Mouse (Mus musculus) neural tube, embryonic 14.5 days (tissue): ENCODE measurements around the gene Lrrc1. TPM values are rescaled to one million over a fixed set of nuclear protein-coding genes. Genes with fewer than 3 reads are reported as not detected.

ENCODE experiments used
- ATAC-seq: fragments of 200-750 bp; cut with Nextera tagmentation; 2 replicates; pipeline ENCODE4 v1.8.0; 2017; ENCODE audit warnings: low read depth, mild to moderate bottlenecking, moderate TSS enrichment, moderate library complexity
- H3K27ac ChIP-seq: fragments of 300-500 bp; sonication (generic); 2 replicates; pipeline ENCODE4 v1.5.1; 2014; ENCODE audit warnings: low read depth, mild to moderate bottlenecking, control low read depth, low read length, moderate library complexity, mixed read lengths
- H3K27me3 ChIP-seq: fragments of 300-500 bp; sonication (generic); 2 replicates; pipeline ENCODE4 v1.6.1; 2014; ENCODE audit warnings: low read length; ENCODE audit not compliant: control insufficient read depth, insufficient read depth
- H3K36me3 ChIP-seq: fragments of 300-500 bp; sonication (generic); 2 replicates; pipeline ENCODE4 v1.6.1; 2014; ENCODE audit warnings: low read length, mixed read lengths; ENCODE audit not compliant: control insufficient read depth, insufficient read depth
- H3K4me1 ChIP-seq: fragments of 300-500 bp; sonication (generic); 2 replicates; pipeline ENCODE4 v1.6.1; 2014; ENCODE audit warnings: low read length; ENCODE audit not compliant: control insufficient read depth, insufficient read depth
- H3K4me2 ChIP-seq: fragments of 300-500 bp; sonication (generic); 2 replicates; pipeline ENCODE4 v1.6.1; 2014; ENCODE audit warnings: mild to moderate bottlenecking, low read depth, low read length, control low read depth
- H3K4me3 ChIP-seq: fragments of 300-500 bp; sonication (generic); 2 replicates; pipeline ENCODE4 v1.5.1; 2014; ENCODE audit warnings: low read depth, low read length, control low read depth, mixed read lengths
- H3K9ac ChIP-seq: fragments of 300-500 bp; sonication (generic); replicated peaks from 2 replicates; pipeline ENCODE4 v1.6.1; 2014; ENCODE audit warnings: low read depth, mild to moderate bottlenecking, control low read depth, low read length, mixed read lengths
- H3K9me3 ChIP-seq: fragments of 300-500 bp; sonication (generic); 2 replicates; pipeline ENCODE4 v1.6.1; 2016; ENCODE audit warnings: low read length; ENCODE audit not compliant: control insufficient read depth
- WGBS: fragments of 180-500 bp; shearing (Covaris S2); extraction: QIAGEN DNeasy Blood & Tissue Kit; methylation state at CpG from one replicate; pipeline ENCODE4 v1.1.7; 2014; 5-methylcytosine and 5-hydroxymethylcytosine counted together
- polyA plus RNA-seq: library from polyadenylated mRNA; unstranded; fragments of >200 nt; fragmentation: Nextera tagmentation; extraction: Ambion mirVana; gene quantifications from 2 replicates; pipeline ENCODE4 v1.2.1, GENCODE M21; 2014

Gene Lrrc1
- polyA plus RNA-seq, 1 experiment from 2014 or later, result 7.9 TPM

GRCm38 (mm10) chr9:77536286-77536685 is 8.4 kb downstream of the Lrrc1 start:
- H3K4me1 ChIP-seq, result peaks cover 5% of the 10 kb centered on the region; the same call in 1 of the 2 replicates
- H3K36me3 ChIP-seq, result no peaks in the 10 kb centered on the region
- no peak overlapping the region for H3K9ac ChIP-seq
- no peak overlapping the region for H3K4me3 ChIP-seq
- H3K27me3 ChIP-seq, result no peaks in the 10 kb centered on the region
- no peak for ATAC-seq
- no peak overlapping the region for H3K27ac ChIP-seq
- 79% methylated on average over 6 of the region's 6 CpGs for WGBS
- H3K9me3 ChIP-seq, result no peaks in the 10 kb centered on the region
- no peak overlapping the region for H3K4me2 ChIP-seq

DNA sequence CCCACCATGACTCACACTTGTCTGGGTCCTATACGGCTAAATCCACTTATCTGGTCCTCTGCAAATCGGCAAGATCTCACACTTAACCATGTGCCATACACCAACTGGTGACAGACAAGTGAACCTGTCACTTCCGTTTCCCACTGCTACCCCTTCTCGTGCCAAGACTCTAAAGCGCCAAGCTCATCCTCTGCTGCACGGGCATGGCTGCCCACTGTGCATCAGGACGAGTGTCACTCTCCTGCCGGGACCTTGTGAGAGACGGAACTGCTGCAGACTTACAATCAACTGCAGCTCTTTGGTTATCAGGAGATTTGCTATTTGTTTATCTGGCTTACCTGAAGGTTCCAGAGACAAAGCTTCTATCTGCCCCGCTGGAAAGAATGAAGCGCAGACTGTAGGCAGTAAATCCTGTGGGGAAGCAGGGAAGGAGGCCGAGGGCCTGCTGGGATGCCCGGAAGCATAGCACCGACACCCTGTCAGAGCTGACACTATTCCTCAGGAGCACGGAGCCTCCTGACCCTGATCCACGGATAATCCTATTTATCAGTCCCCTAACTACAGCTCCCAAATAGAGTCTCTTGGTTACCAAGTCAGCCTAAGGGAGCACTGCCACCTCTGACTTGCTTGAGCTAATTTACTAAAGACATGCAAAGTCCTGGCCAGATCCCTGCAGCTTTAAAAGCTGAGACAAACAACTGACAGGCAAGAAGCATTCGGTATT is 9.5 kb downstream of the Lrrc1 start:
- 32% methylated on average over 17 of the region's 17 CpGs for WGBS

DNA sequence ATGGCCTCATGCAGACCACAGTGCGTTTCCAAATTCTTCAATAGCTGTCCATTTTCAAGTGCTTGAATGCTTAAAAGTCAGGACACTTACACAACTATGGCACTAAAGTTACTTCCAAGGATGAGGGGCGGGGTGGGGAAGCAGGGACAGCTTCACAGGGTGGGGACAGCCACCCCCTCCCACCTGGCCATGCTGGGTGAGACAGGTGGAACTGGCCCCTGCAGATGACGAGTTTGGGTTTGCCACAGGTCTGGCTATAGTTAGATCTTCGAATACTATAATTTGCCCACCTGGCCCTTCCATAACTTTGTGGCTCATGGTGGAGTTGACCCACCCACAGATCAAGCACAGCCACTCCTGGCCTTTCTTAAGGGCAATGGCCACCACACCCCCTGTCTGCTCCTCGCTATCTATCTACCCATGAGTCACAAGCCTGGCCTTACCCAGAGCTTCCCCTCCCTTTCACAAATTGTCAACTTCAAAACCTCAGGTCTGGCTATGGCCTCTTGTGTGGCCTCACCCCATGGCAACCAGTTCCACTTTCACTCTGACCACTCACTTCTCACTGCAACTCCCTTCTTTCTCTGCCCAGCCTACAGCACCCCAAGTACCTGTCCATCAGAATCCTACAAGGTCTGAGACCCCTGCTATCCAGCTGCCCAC is 16.2 kb downstream of the Lrrc1 start:
- WGBS, result 81% methylated on average over 5 of the region's 5 CpGs
- no peaks in the 10 kb centered on the region for H3K9me3 ChIP-seq
- H3K4me1 ChIP-seq, result no peaks in the 10 kb centered on the region
- H3K27me3 ChIP-seq, result no peaks in the 10 kb centered on the region
- no peak overlapping the region for H3K9ac ChIP-seq
- no peak overlapping the region for H3K4me3 ChIP-seq
- H3K4me2 ChIP-seq, result no peak overlapping the region
- no peaks in the 10 kb centered on the region for H3K36me3 ChIP-seq
- no peak overlapping the region for H3K27ac ChIP-seq
- no peak for ATAC-seq

More for the DNA sequence above, 9.5 kb downstream of the Lrrc1 start:
- no peaks in the 10 kb centered on the region for H3K27me3 ChIP-seq
- H3K9me3 ChIP-seq, result no peaks in the 10 kb centered on the region
- no peaks in the 10 kb centered on the region for H3K36me3 ChIP-seq
- H3K9ac ChIP-seq, result no peak overlapping the region
- H3K4me3 ChIP-seq, result no peak overlapping the region
- peaks cover 5% of the 10 kb centered on the region; the same call in 1 of the 2 replicates for H3K4me1 ChIP-seq
- no peak overlapping the region for H3K27ac ChIP-seq
- no peak overlapping the region; the same call in 1 of the 2 replicates for H3K4me2 ChIP-seq
- peak; percentile 55; the same call in 1 of the 2 replicates for ATAC-seq

GRCm38 (mm10) chr9:77527170-77527569 is 17.5 kb downstream of the Lrrc1 start:
- Histone ChIP-seq H3K9me3 (no peaks in the 10 kb centered on the region), H3K9ac (no peak overlapping the region), H3K36me3 (no peaks in the 10 kb centered on the region), H3K4me3 (no peak overlapping the region), H3K27me3 (no peaks in the 10 kb centered on the region), H3K27ac (no peak overlapping the region), H3K4me2 (no peak overlapping the region), H3K4me1 (no peaks in the 10 kb centered on the region)
- WGBS, result 88% methylated on average over 6 of the region's 6 CpGs
- no peak for ATAC-seq

GRCm38 (mm10) chr9:77526715-77527114 is 18.0 kb downstream of the Lrrc1 start:
- ATAC-seq, result no peak

GRCm38 (mm10) chr9:77525595-77526295 is 18.9 kb downstream of the Lrrc1 start:
- Histone ChIP-seq H3K9ac (no peak overlapping the region), H3K4me3 (no peak overlapping the region), H3K4me2 (no peak overlapping the region), H3K4me1 (no peaks in the 10 kb centered on the region), H3K27ac (no peak overlapping the region), H3K9me3 (no peaks in the 10 kb centered on the region), H3K36me3 (no peaks in the 10 kb centered on the region), H3K27me3 (no peaks in the 10 kb centered on the region)
- 78% methylated on average over 16 of the region's 16 CpGs for WGBS
- no peak for ATAC-seq

More at GRCm38 (mm10) chr9:77526715-77527114, 18.0 kb downstream of the Lrrc1 start:
- no peak overlapping the region for H3K9ac ChIP-seq
- H3K27ac ChIP-seq, result no peak overlapping the region
- WGBS, result 60% methylated on average over 2 of the region's 2 CpGs
- no peaks in the 10 kb centered on the region for H3K9me3 ChIP-seq
- no peaks in the 10 kb centered on the region for H3K4me1 ChIP-seq
- no peaks in the 10 kb centered on the region for H3K27me3 ChIP-seq
- no peak overlapping the region for H3K4me2 ChIP-seq
- no peak overlapping the region for H3K4me3 ChIP-seq
- H3K36me3 ChIP-seq, result no peaks in the 10 kb centered on the region

GRCm38 (mm10) chr9:77523793-77524192 is 20.9 kb downstream of the Lrrc1 start:
- WGBS, result 92% methylated on average over 4 of the region's 4 CpGs
- no peaks in the 10 kb centered on the region for H3K36me3 ChIP-seq
- no peak for ATAC-seq

DNA sequence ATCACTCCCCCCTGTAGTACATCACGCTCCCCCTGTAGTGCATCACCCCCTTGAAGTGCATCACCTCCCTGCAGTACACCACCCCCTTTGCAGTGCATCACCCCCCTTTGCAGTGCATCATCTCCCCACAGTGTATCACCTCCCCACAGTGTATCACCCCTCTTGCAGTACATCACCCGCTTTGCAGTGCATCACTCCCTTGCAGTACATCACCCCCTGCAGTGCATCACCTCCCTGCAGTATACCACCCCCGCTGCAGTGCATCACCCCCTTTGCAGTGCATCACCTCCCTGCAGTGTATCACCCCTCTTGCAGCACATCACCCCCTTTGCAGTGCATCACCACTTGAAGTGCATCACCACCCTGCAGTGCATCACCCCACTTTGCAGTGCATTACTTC is 22.2 kb downstream of the Lrrc1 start:
- Histone ChIP-seq H3K36me3 (no peaks in the 10 kb centered on the region), H3K4me3 (no peak overlapping the region)

More at GRCm38 (mm10) chr9:77523793-77524192, 20.9 kb downstream of the Lrrc1 start:
- Histone ChIP-seq H3K4me2 (no peak overlapping the region), H3K9me3 (no peaks in the 10 kb centered on the region), H3K4me3 (no peak overlapping the region), H3K9ac (no peak overlapping the region), H3K4me1 (no peaks in the 10 kb centered on the region), H3K27me3 (no peaks in the 10 kb centered on the region), H3K27ac (no peak overlapping the region)

DNA sequence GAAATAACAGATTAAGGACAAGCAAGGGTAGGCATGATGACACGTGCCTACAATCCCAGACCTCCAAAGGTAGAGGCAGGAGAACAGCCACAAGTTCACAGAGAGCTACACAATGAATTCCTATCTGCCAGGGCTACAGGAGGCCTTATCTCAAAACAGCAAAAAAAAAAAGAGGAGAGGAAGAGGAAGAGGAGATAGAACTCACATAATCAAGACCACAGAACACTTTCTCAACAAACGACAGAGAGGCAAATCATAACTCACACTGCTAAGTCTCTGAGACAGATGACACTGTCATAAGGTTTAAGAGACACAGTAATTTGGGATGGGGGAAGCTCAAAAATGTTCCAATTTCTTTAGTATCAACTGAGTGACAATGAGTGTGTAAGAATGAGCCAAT is 25.5 kb downstream of the Lrrc1 start:
- H3K9me3 ChIP-seq, result no peaks in the 10 kb centered on the region
- no peaks in the 10 kb centered on the region for H3K27me3 ChIP-seq
- H3K36me3 ChIP-seq, result no peaks in the 10 kb centered on the region
- H3K27ac ChIP-seq, result no peak overlapping the region
- no peaks in the 10 kb centered on the region for H3K4me1 ChIP-seq
- ATAC-seq, result no peak
- 91% methylated on average over 2 of the region's 2 CpGs for WGBS
- no peak overlapping the region for H3K4me3 ChIP-seq
- no peak overlapping the region for H3K9ac ChIP-seq
- H3K4me2 ChIP-seq, result no peak overlapping the region

More for the DNA sequence above, 22.2 kb downstream of the Lrrc1 start:
- Histone ChIP-seq H3K27me3 (no peaks in the 10 kb centered on the region), H3K9ac (no peak overlapping the region), H3K4me1 (no peaks in the 10 kb centered on the region), H3K4me2 (no peak overlapping the region), H3K9me3 (no peaks in the 10 kb centered on the region), H3K27ac (no peak overlapping the region)
- ATAC-seq, result no peak
- WGBS, result 92% methylated on average over 3 of the region's 3 CpGs
